Mouse (Mus musculus) G1E-ER4 (cell line): ENCODE measurements around the gene Mif4gd. TPM values are rescaled to one million over a fixed set of nuclear protein-coding genes. Genes with fewer than 3 reads are reported as not detected.

Source experiments
- GATA1 ChIP-seq: IDR thresholded peaks from one replicate; pipeline ENCODE4 v1.8.0; 2012; ENCODE audit warnings: low read length, inconsistent platforms
- polyA plus RNA-seq: library from polyadenylated mRNA; stranded (reverse); fragments of >175 nt; gene quantifications from 2 replicates; pipeline ENCODE4 v1.2.3, GENCODE M21; 2012

Mif4gd gene
- polyA plus RNA-seq, 1 experiment, result 30.0 TPM

GRCm38 (mm10) chr11:115638498-115639409 is 26.0 kb upstream of the Mif4gd start:
- no peak for TF ChIP-seq GATA1

DNA sequence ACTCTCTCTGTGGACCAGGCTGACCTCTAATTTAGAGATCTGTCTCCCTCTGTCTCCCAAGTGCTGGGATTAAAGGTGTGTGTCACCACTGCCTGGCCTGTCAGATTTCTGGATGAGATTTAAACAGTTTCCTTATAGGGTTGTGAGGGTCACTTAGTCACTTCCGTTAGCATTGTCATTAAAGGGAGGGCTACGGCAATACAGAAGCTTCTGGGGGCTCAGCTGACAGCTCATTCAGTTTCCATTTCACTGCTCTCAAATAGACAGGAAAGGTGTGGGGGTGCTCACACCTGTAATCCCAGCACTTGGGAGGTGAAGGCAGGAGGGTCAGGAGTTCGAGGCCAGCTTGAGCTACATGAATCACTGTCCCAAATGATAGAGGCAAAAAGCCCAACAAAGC is 24.2 kb upstream of the Mif4gd start:
- no peak for TF ChIP-seq GATA1

GRCm38 (mm10) chr11:115635484-115635883 is 22.7 kb upstream of the Mif4gd start:
- TF ChIP-seq GATA1, result no peak

DNA sequence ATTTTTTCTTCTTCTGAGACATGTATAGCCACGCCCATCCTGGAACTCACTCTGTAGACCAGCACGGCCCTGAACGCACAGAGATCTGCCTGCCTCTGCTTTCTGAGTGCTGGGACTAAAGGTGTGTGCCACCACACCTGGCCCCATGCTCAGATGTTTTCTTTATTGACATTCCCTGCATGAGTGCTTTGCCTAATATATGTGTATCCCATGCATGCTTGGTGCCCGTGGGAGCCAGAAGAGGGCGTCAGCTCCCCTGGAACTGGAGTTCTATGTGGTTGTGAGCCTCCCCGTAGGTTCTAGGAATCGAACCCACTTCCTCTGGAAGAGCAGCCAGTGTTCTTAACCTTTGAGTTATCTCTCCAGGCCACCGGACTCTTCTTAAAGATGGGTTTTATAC is 22.3 kb upstream of the Mif4gd start:
- TF ChIP-seq GATA1, result no peak

GRCm38 (mm10) chr11:115634109-115634508 is 21.3 kb upstream of the Mif4gd start:
- no peak for TF ChIP-seq GATA1

- TF ChIP-seq GATA1, result no peak
Observed at GRCm38 (mm10) chr11:115632862-115633261, 20.1 kb upstream of the Mif4gd start.

GRCm38 (mm10) chr11:115632247-115632646 is 19.5 kb upstream of the Mif4gd start:
- TF ChIP-seq GATA1, result no peak

DNA sequence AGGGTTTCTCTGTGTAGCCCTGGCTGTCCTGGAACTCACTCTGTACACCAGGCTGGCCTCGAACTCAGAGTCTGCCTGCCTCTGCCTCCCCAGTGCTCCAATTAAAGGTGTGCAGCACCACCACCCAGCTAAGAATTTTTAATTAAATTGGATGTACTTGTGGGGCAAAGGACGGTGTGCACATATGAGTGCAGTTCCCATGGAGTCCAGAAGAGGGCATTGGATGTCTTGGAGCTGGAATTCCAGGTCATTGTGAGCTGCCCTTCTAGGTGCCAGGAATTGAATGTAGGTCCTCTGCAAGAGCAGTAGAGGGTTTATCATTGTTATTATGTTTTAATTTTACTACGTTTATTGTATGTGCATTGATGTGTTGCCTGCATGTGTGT is 18.7 kb upstream of the Mif4gd start:
- no peak for TF ChIP-seq GATA1

DNA sequence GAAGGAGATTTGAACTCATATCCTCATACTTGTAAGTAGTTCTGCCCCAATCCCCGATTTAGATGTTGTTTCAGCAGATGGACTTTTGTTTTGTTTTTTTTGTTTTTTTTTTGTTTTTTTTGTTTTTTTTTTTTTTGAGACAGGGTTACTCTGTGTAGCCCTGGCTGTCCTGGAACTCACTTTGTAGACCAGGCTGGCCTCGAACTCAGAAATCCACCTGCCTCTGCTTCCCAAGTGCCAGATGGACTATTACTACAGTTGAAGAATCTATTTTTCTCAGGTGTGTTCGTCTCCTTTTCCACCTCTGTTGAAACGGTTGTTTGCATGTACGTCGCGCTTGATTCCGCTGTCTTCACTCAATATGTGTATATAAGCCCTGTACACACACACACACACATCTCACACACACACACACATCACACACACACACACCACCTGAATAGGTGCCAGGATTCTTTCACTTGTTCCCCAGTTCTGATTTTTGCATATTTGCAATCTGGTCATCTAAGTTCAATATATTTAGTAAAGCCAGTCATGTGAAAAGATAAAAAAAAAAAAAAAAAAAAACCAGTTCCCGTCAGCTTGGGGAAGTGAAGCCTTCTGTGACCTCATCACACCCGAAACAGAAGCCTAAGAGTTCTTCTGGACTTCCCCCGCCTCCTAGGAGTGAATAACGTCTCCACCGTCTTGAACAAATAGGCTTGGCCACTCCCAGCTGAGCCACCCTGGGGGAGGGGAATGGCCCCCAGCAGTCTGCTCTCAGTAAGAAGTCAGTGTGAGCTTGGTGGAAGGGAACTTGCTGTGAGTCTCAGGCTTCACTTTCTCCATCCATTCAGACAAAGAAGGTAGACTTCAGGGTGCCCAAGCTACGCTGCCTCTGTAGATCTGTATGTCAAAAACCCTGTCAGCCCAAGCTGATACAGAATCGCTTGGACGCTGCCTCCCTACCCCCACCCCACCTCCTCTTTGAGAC is 18.0 kb upstream of the Mif4gd start:
- no peak for TF ChIP-seq GATA1

DNA sequence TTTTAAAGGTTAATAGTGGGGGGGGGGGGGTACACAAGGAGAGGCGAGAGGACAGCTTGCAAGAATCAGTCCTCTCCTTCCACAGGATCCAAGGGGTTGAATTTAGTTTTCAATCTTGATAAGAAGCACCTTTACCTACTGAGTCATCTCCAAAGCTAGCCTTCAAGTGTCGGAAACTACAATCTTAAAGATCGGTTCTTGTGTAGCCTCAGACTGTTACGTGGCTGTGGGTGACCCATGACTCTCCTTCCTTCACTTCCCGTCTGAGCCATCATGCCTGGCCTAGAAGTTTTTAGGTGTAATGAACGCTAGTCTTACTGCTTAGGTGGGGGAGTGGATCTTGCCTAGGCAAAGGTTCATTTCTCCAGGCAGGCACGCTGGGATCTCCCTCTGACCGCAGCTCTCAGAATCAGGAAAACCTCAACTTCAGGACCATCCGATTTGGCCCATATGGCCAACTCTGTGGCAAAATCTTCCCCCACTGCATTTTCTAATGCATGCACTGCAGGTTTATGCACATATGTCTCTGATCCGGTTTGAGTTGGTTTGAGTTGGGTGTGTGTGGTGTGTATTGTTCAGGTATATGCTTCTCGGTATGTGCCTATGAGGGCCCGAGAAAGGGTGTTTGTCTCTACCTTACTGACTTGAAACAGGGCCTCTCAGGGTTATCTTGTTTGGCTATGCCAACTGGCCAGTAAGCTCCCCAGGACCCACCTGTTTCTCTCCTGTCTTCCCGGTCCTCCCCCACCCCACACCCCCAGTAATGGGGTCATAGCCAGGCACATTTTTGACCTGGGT is 17.2 kb upstream of the Mif4gd start:
- no peak for TF ChIP-seq GATA1

GRCm38 (mm10) chr11:115628465-115629101 is 15.8 kb upstream of the Mif4gd start:
- no peak for TF ChIP-seq GATA1

- no peak for TF ChIP-seq GATA1
Observed at GRCm38 (mm10) chr11:115627705-115628464, 15.1 kb upstream of the Mif4gd start, which contains the start of gene Slc25a19. TSS of gene Slc25a19 (minus strand) at chr11:115628295.

GRCm38 (mm10) chr11:115626824-115627616 is 14.3 kb upstream of the Mif4gd start:
- no peak for TF ChIP-seq GATA1

DNA sequence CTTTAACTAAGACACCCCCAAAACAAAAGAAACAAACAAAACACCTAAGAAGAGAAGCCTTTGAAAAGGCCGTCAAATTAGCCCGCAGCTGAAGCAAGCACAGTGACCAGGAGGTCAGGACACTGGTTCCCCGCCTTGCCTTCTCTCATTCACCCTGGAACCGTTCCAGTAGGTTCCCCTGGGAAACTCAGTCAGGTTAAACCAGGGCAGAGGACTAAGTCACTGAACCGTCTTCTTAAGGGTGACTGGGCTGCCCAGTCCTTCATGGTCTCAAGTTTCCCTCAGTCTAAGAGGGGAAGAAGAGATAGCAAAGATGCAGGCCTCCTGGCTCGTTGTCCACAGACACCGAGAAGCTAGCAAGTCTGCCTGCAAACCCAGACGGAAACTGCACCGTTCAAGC is 13.1 kb upstream of the Mif4gd start:
- TF ChIP-seq GATA1, result no peak
